Mouse (Mus musculus): Measurements from ENCODE around the gene Syk.

The Syk gene

DNA sequence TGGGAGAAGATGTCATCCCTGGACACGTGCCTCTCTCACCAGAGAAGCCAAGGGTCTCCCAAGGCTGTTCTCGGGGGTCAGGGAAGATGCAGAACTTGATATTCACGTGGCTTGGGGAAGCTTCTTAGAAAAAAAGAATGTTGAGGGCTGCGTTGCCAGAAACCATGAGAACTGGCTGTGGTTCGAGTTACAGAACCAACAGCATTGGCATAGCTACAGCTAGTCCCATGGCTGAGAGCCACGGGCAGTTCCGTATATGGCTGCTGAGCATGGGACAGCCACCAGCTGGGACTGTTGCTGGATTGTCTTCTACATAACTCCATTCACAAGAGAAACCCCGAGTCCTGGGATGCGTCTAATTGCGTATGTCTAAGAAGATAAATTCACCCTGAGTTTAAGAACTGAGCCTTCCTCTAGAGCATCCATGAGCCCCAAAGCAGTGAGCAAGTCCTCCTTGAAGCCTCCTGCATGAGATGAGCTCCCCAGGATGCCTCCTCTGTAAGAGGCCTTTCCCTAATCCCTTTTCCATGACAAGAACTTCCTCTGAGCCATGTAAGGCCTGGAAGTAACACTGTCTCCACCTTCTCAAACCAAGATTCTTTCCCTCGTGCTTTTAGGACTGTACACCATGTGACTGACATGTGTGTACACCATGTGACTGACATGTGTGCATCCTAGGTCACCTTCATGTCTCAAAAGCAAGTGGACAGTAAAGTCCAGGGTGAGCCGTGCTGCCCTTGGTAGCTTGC is 71.3 kb downstream of the Syk start:
- no peak for DNase-seq

DNA sequence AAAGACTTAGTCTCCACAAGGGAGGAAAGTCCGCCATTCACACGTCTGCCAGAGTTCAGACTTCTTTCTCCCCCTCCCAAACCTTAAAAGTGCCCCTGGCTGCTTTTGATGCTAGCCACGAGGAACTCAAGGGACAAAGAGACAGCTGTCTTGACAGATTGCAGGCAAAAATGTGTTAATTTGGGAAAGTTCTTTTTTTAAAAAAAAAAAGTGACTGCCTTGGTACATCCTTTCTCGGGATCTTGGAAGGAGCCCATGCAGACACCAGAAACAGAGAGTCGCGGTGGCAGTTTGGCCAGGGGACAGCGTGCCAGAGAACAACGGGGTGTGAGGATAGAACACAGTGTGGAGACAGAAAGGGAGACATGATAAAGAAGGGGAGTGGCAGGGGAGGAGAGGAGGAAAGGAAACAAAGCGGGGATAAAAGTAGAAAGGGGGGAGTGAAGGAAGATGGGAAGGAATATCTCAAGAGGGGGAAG is 71.9 kb downstream of the Syk start:
- no peak for DNase-seq

DNA sequence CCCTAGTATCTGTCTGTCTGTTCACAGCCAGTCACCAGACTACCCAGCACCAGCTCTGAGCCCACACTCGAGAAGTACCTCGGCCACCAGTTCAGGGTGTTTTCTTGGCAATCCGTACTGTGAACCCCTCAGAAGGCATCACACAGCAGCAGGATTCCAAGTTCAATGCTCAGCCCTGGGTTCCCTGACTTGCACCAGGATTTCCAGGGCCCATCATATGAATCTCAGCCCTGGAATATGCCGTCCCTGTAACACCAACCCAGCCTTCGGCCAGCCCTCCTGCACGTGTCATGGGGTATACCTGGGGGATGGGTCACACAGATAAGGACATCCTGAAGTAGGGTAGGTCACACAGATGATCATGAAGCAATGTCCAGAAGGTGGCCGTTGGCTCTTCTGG is 75.0 kb downstream of the Syk start:
- DNase-seq = no peak

DNA sequence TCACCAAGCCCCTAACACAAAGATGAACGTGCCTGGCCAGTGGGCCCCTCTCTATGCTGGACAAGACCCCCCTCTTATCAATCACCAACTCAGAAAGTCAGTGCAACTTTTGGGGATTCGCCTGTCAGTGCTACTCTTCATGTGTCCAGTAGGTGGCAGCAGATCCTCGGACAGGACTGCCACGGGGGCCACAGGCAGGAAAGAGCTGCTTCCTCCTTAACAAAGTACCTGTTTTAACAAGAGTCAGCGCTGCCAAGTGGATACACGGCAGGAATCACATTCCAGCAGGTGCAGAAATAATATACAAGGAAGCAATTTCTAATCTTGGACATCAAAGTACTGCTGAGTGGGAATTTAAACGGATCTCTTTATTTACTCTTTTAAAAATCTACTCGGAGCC is 75.5 kb downstream of the Syk start:
- DNase-seq = peak; percentile 60

DNA sequence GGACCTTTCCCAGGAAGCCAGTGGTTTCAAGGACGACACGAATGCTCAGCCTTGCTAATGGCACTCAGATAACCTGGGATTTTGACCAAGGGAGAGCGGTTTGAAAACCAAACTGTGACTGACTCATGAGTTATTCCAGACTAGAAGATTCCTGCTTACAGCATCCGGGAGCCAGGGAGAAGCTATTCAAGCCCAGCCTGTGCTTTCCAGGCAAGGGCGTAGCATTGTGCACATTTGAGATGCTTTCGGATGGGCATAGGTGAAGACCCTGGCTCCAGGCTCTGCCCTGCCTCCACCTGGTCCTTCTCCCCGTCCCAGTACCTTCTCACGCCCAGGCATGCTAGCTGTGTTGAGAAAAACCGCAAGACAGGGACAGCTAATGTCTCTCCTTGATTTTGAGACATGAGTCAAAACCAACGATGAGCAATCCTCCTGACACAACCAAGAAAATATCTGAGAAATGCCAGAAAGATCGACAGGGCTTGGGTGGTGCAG is 76.2 kb downstream of the Syk start:
- DNase-seq = no peak

DNA sequence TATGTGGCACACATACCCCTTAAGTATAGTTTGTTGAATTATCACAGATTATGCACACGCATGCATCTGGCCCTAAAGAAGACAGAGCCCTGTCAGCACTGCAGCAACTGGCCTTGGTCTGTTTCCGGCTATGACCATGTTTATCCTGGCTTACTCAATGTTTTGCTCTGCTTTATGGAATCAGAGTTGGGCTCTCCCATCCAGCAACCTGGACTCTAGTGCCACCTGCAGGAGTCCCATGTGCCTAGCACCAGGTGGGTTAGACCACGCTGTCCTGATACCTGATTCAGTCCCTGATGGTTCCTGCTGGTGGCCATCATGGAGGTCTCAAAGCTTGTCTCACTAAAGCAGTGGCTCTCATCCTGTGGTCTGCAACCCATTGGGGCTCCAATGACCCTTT is 86.9 kb downstream of the Syk start:
- DNase-seq = peak in 1 of 2 experiments; percentile 24

DNA sequence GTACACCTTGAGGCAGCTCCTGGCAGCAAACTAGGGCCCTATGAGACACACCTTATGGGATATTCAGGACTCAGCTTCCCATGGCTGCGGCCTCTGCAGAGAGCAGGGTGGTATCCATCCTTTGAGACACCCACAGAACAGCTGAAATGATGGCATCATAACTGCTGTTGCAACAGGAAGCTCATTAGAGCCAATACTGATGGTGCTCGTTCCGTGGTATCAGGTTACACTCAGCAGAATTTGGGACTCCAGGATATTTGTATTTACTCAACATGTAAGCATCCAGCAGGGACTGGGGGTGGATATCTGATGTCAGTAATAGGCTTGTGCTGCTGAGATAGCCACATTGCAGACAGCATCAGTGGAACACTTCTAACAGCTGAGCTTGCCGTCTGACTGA is 90.3 kb downstream of the Syk start:
- no peak for DNase-seq

DNA sequence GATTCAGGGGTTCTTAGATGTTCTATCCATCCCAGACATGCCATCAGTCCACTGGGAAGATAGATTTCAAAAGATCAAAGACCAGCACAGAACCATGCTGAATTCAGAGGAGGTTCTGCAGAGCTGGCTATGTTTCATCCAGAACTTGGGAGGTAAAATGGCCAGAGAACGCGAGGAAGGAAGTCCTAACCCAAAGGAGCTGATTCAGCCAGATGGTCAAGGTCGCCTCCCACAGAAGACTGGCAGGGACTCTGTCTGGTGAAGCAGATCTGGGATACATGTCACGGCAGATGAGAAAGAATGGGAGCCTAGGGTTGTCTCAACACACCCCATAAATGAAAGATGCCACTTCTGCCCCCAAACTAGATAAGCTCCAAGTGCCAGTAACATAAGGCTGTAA is 90.9 kb downstream of the Syk start:
- no peak for DNase-seq

DNA sequence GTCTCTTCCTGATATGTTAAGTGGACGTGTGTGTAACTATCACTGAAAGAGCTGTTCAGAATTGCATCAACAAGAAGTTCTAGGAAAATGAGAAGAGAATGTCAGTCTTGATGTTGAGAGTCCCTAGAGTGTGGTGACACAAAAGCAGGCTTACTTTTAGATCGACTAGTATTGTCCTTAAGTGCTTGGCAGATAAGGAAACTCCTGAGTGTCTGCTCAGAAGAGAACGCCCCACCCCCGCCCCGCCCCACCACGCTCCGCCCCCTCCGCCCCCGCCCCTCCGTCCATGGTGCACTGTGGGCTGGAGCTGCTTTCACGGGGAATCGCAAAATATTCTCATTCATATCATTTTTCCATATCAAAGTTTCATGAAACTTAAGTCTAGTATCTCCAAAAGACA is 91.9 kb downstream of the Syk start:
- DNase-seq = no peak

DNA sequence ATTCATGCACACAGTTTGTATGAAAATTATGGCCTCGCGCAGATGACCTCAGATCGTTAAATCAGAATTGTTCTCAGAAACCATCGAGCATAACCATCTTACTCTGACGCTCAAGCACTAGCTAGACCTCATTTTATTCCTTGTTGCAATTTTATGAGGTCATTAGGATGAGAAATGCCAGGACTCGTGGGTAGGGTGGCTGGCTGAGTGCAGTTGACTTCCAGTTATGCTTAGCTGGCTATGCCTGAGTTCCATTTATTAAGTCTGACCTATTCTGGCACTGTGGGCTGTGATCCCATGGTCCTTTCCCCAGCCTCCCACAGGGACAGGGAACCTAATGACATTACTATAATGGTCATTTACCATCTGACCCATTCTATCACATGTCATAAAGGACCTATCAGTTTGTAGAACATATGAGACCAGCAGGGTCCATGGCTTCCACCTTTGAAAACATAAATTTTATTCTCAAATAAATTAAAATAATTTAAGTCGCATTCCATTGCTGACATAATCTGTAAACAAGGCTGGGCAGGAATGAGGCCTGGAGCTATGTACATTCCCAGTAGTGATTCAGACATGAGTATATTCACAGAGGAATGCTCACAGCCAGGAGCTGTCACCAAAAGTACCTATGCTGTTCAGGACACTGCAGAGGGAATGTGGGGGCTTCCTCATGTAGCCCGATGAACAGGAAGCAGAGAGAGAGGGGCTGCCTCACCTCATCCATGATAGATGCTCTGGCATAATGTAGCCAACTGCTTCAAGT is 92.7 kb downstream of the Syk start:
- DNase-seq = peak in 1 of 2 experiments; percentile 5

DNA sequence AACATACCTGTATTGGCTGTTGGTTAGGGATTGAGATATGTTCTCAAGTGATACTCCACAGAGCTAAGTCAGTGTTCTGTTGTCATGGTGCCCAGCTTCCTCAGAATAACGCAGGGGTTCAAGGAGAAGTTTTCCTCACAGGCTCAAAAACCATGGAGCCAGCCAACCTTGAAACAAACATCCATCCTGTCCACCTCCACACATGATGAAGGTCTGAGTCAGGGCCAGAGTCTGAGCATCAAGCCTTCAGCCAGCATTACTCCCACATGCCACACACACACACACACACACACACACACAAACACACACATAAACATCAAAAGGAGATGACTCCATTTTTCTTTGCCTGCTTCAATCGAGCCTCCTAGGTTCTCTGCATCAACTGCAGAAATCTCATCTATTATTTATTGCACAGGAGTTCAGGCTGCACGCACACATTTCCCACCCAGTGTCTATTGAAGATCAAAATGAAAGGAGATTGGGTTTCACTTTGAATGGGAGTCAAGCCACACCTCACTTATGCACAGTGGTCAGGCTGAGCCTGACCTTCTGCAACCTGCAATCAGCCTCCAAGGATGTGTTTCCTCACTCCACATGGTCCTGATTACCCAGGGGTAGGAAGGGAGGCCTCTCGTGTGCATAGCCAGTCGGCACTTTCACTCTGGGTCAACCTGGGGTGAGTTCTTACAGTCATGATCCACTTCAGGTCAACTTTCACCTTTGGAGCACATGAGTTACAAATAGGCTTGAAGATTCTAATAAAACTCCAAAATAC is 93.9 kb downstream of the Syk start:
- no peak for DNase-seq

DNA sequence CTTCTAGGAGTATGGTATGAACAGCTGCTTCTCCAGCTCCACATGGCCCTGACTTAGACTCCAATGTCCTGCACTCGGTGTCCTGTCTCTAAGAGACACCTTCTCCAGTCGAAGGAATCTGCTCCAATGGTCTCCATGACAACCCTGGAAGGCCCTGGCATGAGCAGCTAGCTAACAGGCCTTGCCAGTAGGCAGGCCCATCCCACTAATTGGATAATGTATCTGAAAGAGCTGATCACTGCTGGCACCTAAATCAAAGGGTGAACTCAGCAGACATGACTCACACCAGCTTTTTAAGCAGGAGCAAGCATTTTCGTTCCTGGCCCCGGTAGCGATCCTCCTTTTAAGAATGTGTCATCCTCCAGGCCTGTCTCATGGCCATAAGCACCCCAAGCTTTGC is 96.9 kb downstream of the Syk start:
- DNase-seq = no peak

DNA sequence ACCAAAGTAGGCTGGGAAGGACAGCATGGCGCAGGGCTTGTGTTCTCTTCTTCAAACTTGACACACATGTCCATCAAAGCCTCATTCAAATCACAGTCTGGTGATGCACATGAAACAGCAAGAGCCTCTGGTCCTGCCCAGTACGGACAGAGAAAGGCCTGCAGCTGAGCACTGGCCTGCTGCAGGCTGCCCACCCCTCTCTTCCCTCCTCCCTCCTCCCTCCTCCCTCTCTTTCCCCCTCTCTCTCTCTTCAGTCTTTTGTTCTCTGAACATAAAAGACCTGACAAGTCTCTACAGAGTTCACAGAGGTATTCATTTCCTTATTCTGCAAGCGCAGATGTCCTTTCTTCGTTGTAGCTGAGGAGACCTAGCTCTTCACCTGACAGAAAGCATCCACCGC is 99.1 kb downstream of the Syk start:
- no peak for DNase-seq

DNA sequence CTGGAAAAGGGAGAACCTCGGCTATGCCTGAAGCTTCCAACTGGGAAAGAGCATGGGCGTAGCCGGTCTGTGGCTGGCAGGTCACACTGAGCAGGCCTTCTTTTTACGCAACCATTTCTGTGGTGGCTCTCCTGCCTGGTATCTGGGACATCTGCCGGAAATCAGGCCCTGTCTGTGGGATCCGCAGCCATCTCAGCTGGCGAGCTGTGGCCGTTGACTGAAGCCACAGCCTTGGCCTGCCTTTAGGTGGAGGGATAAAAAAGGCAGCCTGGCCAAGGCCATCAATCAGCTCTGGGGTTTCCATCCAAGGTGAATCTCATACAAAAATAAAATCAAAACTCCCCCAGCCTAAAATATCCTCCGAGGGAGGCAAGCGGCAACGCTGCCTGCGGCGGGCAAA is 107.5 kb downstream of the Syk start:
- no peak for DNase-seq

DNA sequence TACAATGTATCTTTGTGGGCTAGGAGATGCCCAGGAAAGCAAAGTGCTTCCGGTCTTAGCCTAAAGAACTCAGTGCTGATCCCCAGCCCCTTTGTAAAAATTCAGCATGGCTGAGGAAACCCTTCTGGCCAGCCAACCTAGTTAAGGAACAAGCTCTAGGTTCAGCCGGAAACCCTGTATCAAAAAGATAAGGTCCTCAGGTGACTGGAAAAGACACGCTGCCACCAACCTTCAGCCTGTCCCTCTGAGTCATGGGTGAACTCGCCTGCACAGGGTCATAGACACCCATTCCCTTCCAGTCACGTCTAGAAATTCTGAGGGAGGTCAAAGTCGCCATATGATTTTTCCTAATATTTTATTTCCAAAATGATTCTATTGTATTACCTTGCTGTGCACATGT is 109.3 kb downstream of the Syk start:
- no peak for DNase-seq

DNA sequence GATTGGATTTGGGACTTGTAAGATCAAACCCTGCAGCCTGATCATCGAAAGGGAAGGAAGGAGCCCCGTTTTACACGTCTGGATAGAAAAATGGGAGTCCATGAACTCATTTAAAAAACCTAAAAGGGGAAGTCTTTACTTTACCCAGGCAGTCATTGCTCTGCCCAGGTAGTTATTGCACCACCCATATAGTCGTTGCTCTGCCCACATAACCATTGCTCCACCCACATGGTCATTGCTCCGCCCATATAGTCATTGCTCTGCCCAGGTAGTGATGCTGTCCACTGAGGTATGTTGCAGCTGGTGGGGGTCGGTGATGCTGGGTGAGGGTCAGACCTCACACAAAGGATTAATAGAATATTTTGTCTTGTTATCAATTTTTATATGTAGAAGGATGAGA is 111.9 kb downstream of the Syk start:
- DNase-seq = no peak

All from kidney, postnatal 25 days (tissue).